Comparison of ENCODE assay signal across 8 mouse cellular contexts in genomic region chr12:24709831-24710508, GRCm38 (mm10). TPM values are rescaled to one million over a fixed set of nuclear protein-coding genes. Genes with fewer than 3 reads are reported as not detected.
DNase-seq lines count a peak whose midpoint lies in the region; ATAC-seq lines count a peak whose summit lies in the region.

No protein-coding gene starts in this region.

- peak overlapping the region; percentile 83; the same call in 1 of the 2 replicates for H3K9ac ChIP-seq in embryonic facial prominence, embryonic 14.5 days (ENCODE audit: low read depth, low read length)

- no peaks in the 10 kb centered on the region for H3K27me3 ChIP-seq in embryonic facial prominence, embryonic 14.5 days (replicated peaks; ENCODE audit: control insufficient read depth, insufficient read depth, low read length)

- peak overlapping the region; percentile 93 for H3K4me3 ChIP-seq in embryonic facial prominence, embryonic 14.5 days (ENCODE audit: low read depth, low read length)

- peak overlapping the region; percentile 77 for H3K4me2 ChIP-seq in embryonic facial prominence, embryonic 14.5 days (ENCODE audit: low read depth, low read length)

- no peaks in the 10 kb centered on the region for H3K9me3 ChIP-seq in embryonic facial prominence, embryonic 14.5 days (ENCODE audit: control insufficient read depth, low read length)

- H3K4me1 ChIP-seq in embryonic facial prominence, embryonic 14.5 days (ENCODE audit: control insufficient read depth, insufficient read depth, low read length), result peaks cover 12% of the 10 kb centered on the region

- peak; percentile 48 for ATAC-seq in activated CD4-positive, CD25-positive, alpha-beta regulatory T cell, adult 4 months
- peak; percentile 45 for ATAC-seq in embryonic facial prominence, embryonic 14.5 days (ENCODE audit: low read depth)

- H3K27ac ChIP-seq in embryonic facial prominence, embryonic 14.5 days (replicated peaks; ENCODE audit: low read depth, low read length), result no peak overlapping the region; the same call in 1 of the 2 replicates

- WGBS in embryonic facial prominence, embryonic 14.5 days, result 28% methylated on average over 5 of the region's 5 CpGs

- DNase-seq in gastrocnemius, adult 18-20 months (ENCODE audit: low spot score), result peak; percentile 73
- no peak for DNase-seq in gastrocnemius, adult 8-10 months (ENCODE audit: low spot score in 2 of 2)
- DNase-seq in embryonic facial prominence, embryonic 14.5 days (ENCODE audit: low spot score), result peak; percentile 96
- DNase-seq in heart, postnatal 14 days, result peak; percentile 39 to 67
- peak; percentile 80 for DNase-seq in layer of hippocampus, adult 9-10 months (ENCODE audit: low spot score)
- peak; percentile 91 for DNase-seq in lung, postnatal 36 days
- peak; percentile 32 for DNase-seq in right cerebral cortex, postnatal 14 days

- intact Hi-C loops in heart, postnatal 14 days (cut with DNase I), result loop anchor here (1.0 to 10.0 kb wide), 5 partner anchors 37 to 1585 kb away; partner anchors contain the start of gene Mboat2

- H3K36me3 ChIP-seq in embryonic facial prominence, embryonic 14.5 days (ENCODE audit: control insufficient read depth, insufficient read depth, low read length), result peaks cover 30% of the 10 kb centered on the region

RNA-seq across cellular contexts. Expression of gene Rrm2, which starts 1.9 kb away (rescaled TPM):
- under 1 TPM; 0.71 to 0.87 TPM for total RNA-seq in gastrocnemius, adult 18-20 months (2021)
- under 1 TPM; 0.46 to 0.73 (median 0.50) TPM for total RNA-seq in gastrocnemius, adult 8-10 months (2022)
- 100 to 1,000 TPM; 134 to 174 TPM for polyA plus RNA-seq in activated CD4-positive, CD25-positive, alpha-beta regulatory T cell, adult 4 months (2017; shearing (Covaris generic))
- polyA plus RNA-seq in embryonic facial prominence, embryonic 14.5 days (2014; fragmentation: Nextera tagmentation; extraction: Ambion mirVana), result 120 and 138 TPM in 2 replicates
- total RNA-seq in heart, postnatal 14 days (2021), result 10 to 100 TPM in 1 of 2 experiments, 1 to 10 TPM in 1; 9.2 to 20.7 TPM

RNA-seq across cellular contexts. Expression of gene Cys1, which starts 28.4 kb away (rescaled TPM):
- total RNA-seq in gastrocnemius, adult 18-20 months (2021), result 1 to 10 TPM; 1.7 to 2.7 TPM
- total RNA-seq in gastrocnemius, adult 8-10 months (2022), result 1 to 10 TPM; 1.9 to 3.4 (median 2.9) TPM
- polyA plus RNA-seq in activated CD4-positive, CD25-positive, alpha-beta regulatory T cell, adult 4 months (2017; shearing (Covaris generic)), result under 1 TPM in 1 of 2 experiments, not detected in 1; 0.60 TPM
- 6.1 and 7.1 TPM in 2 replicates for polyA plus RNA-seq in embryonic facial prominence, embryonic 14.5 days (2014; fragmentation: Nextera tagmentation; extraction: Ambion mirVana)
- 1 to 10 TPM; 5.5 to 6.0 TPM for total RNA-seq in heart, postnatal 14 days (2021)

RNA-seq across cellular contexts. Expression of gene Klf11, which starts 58.9 kb away (rescaled TPM):
- total RNA-seq in gastrocnemius, adult 18-20 months (2021), result 1 to 10 TPM; 4.3 to 6.3 TPM
- 1 to 10 TPM; 3.2 to 4.5 (median 4.2) TPM for total RNA-seq in gastrocnemius, adult 8-10 months (2022)
- 1 to 10 TPM; 2.0 to 2.1 TPM for polyA plus RNA-seq in activated CD4-positive, CD25-positive, alpha-beta regulatory T cell, adult 4 months (2017; shearing (Covaris generic))
- polyA plus RNA-seq in embryonic facial prominence, embryonic 14.5 days (2014; fragmentation: Nextera tagmentation; extraction: Ambion mirVana), result 12.1 and 16.3 TPM in 2 replicates
- total RNA-seq in heart, postnatal 14 days (2021), result 10 to 100 TPM; 17.5 to 19.5 TPM

Comparison
In these comparisons a context has a peak if more than half of its experiments do, and no peak if none do; other contexts are left out.
1. DNase-seq: peak in gastrocnemius, adult 18-20 months (single experiment), embryonic facial prominence, embryonic 14.5 days (single experiment), heart, postnatal 14 days (2 of 2), layer of hippocampus, adult 9-10 months (single experiment), lung, postnatal 36 days (single experiment) and right cerebral cortex, postnatal 14 days (single experiment); none in gastrocnemius, adult 8-10 months (0 of 2).
2. RNA of gene Rrm2, which starts 1.9 kb away (total RNA-seq): 9.2 to 20.7 TPM in heart, postnatal 14 days; 0.71 to 0.87 TPM in gastrocnemius, adult 18-20 months and 0.46 to 0.73 TPM in gastrocnemius, adult 8-10 months; every median in the first group is over 4 times any median in the second.